Mouse (Mus musculus) bone marrow macrophage, adult 2 months (primary cell): ENCODE results near the gene Nmrk2. TPM values are rescaled to one million over a fixed set of nuclear protein-coding genes. Genes with fewer than 3 reads are reported as not detected.
"Not testable (repeated sequence)": the region's sequence is repeated elsewhere in the genome, so short reads cannot be mapped to it uniquely, and the experiment has no call there.

Experiments
- H3K27ac ChIP-seq: 2 replicates; pipeline ENCODE4 v1.5.1; 2012; ENCODE audit warnings: low read depth, low read length; ENCODE audit not compliant: insufficient read depth
- H3K4me1 ChIP-seq: 2 replicates; pipeline ENCODE4 v1.6.1; 2012; ENCODE audit warnings: low read length; ENCODE audit not compliant: control insufficient read depth, insufficient read depth
- H3K4me3 ChIP-seq: 2 replicates; pipeline ENCODE4 v1.5.1; 2012; ENCODE audit warnings: mild to moderate bottlenecking, low read length, moderate library complexity; ENCODE audit not compliant: insufficient read depth
- CTCF ChIP-seq: IDR thresholded peaks from 2 replicates; pipeline ENCODE4 v1.5.1; 2012; ENCODE audit warnings: low read depth, mild to moderate bottlenecking, low read length, moderate library complexity
- POLR2A ChIP-seq: IDR thresholded peaks from 2 replicates; pipeline ENCODE4 v1.6.1; 2012; ENCODE audit warnings: mild to moderate bottlenecking, low read depth, low read length, borderline replicate concordance
- polyA plus RNA-seq: library from polyadenylated mRNA; stranded (reverse); fragments of >200 nt; gene quantifications from 2 replicates; pipeline ENCODE4 v1.2.4, GENCODE M21; 2012; ENCODE audit not compliant: missing spikeins, insufficient read depth, insufficient read length

Gene Nmrk2
- polyA plus RNA-seq, 1 experiment, result not detected

DNA sequence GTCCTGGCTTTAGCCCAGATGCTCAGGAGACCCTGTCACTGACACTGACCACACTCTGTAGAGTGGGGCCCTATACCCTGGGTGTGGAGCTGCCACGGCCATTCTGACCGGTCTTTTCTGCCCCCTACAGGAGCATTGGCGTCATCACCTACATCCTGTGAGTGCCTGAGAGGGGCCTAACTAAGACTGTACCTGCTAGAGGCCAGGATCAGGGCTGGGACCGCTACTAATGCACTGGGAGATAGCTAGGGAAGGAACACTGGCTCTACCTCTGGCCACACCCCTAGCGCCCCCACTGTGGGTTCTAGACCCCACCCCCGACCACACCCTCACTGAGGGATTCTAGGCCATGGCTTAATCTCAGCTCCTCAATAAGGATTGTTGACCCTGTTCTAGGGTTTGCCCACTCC, 10.9 kb downstream of the Nmrk2 start:
- peaks cover 15% of the 10 kb centered on the region for H3K4me1 ChIP-seq
- peak overlapping the region; percentile 47 for H3K27ac ChIP-seq
- H3K4me3 ChIP-seq, result no peak overlapping the region
- TF ChIP-seq POLR2A (no peak), CTCF (0 out of 2 replicates have a peak, but pooled peaks have one; percentile 10)

- peaks cover 18% of the 10 kb centered on the region for H3K4me1 ChIP-seq
- peak overlapping the region; percentile 47; the same call in 1 of the 2 replicates for H3K27ac ChIP-seq
- TF ChIP-seq CTCF (peak; percentile 35), POLR2A (no peak)
- no peak overlapping the region for H3K4me3 ChIP-seq
These were observed 11.5 kb downstream of the Nmrk2 start for GRCm38 (mm10) chr10:81190236-81190911.

GRCm38 (mm10) chr10:81189821-81190220, 12.0 kb downstream of the Nmrk2 start:
- H3K4me3 ChIP-seq, result no peak overlapping the region
- H3K4me1 ChIP-seq, result peaks cover 22% of the 10 kb centered on the region
- TF ChIP-seq POLR2A, result no peak
- no peak overlapping the region for H3K27ac ChIP-seq

DNA sequence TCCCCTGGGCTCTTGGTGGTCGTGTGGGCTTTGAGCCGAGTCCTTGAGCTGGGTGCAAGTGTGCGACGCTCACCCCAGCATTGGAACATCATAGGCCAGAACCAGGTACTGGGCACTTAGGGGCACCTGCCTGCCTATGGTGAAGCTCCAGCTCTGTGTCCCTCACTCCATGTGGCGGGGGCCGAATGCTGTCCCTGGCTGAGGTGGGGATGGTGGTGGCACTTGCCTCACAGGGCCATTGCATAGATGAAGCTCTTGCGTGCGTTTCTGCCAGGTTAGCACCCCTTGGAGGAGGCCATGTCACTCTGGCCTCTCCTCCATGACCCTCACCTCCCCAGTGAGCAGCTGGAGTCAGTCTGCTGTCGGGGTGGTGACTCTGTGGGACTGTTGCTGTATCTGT, 14.7 kb downstream of the Nmrk2 start:
- H3K4me1 ChIP-seq, result peaks cover 31% of the 10 kb centered on the region
- H3K4me3 ChIP-seq, result no peak overlapping the region
- TF ChIP-seq POLR2A (no peak), CTCF (no peak)
- no peak overlapping the region for H3K27ac ChIP-seq

- Histone ChIP-seq H3K27ac (peak overlapping the region; percentile 74), H3K4me1 (peaks cover 16% of the 10 kb centered on the region), H3K4me3 (no peak overlapping the region)
- TF ChIP-seq POLR2A (no peak), CTCF (no peak)
These were observed 17.1 kb downstream of the Nmrk2 start for GRCm38 (mm10) chr10:81184765-81185164.

GRCm38 (mm10) chr10:81183805-81184204, 18.0 kb downstream of the Nmrk2 start, which contains the start of gene 4930442H23Rik:
TSS of gene 4930442H23Rik (minus strand) at chr10:81183849.
- peak within 1 kb of the TSS; percentile 82 for H3K27ac ChIP-seq
- TF ChIP-seq POLR2A, result no peak
- TF ChIP-seq CTCF, result no peak
- H3K4me3 ChIP-seq, result peak within 1 kb of the TSS; percentile 86
- peaks cover 16% of the 10 kb centered on the region for H3K4me1 ChIP-seq

DNA sequence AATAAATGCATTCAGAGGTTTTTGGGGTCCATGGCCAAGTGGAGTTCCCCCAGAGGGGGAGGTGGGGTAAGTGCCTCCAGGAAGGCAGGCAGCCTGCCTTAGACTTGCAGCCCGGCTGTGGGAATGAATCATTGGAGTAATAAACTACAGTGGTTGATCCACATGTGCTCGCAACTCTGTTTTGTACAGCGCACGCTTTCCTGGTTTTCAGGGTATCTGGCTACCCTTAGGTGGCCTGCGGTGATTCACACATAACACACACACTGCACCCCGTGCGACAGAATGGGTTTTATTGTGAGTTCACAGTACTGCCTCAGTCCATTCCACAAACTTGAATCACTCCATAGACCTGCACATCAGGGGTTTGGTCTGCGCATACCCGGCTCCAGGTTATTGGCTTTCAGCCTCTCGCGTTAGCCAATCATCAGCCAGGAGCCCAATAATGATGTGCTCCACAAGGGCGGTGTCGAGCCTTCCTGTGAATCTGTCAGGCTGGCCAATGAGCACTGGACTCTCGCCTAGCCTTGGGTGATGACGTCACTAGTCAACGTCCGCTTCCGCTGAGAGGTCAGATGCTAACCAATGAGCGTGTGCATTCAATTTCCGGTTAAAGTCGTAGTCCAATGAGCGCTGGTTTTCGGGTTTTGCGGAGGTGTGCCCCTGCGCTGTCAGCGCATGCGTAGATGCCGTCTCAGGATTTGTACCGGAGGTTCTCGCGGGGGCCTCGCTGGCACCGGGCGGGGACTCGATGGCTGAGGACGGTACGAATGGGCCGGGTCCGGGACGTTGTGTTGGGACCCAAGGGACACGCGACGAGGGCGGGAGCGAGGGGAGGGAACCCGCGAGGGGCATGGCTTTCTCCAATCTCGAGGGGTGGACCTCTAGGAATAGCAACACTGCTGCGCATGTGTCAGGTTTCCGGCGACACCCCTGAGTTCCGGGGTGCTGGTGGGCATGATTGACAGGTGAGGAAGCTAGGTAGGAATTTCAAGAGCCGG, 19.2 kb downstream of the Nmrk2 start, which contains the start of gene Dapk3:
Dapk3 (plus strand) TSS at position 670 of the 998 bp plus-strand sequence.
- Histone ChIP-seq H3K4me1 (peaks cover 20% of the 10 kb centered on the region), H3K4me3 (peak within 1 kb of the TSS; percentile 86), H3K27ac (peak within 1 kb of the TSS; percentile 82)
- TF ChIP-seq POLR2A (no peak), CTCF (no peak)

DNA sequence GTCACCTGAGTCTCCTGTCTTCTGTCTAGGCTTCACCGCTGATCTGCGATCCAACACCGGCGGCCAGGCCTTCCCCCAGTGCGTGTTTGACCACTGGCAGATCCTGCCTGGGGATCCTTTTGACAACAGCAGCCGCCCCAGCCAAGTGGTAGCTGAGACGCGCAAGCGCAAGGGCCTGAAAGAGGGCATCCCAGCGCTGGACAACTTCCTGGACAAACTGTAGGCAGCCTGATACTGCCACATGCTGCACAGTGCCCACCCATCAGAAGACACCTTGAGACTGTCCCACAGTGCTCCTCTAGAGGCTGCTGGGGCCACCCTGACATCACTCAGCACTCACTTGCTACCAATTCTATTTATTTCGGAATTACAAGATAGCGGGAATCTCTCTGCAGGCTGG, 20.0 kb downstream of the Nmrk2 start:
- H3K4me3 ChIP-seq, H3K27ac ChIP-seq: not testable (repeated sequence)
- H3K4me1 ChIP-seq, result peaks cover 20% of the 10 kb centered on the region

DNA sequence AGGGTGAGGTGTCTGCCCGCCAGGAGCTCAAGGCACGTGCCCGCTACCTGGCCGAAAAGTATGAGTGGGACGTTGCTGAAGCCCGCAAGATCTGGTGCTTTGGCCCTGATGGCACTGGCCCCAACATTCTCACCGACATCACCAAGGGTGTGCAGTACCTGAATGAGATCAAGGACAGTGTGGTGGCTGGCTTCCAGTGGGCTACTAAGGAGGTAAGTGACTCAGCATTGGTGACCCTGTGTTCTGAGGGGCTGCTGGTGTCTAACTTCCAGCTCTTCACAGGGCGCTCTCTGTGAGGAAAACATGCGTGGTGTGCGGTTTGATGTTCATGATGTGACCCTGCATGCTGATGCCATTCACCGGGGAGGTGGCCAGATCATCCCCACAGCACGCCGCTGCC, 20.9 kb downstream of the Nmrk2 start:
- Histone ChIP-seq H3K4me3 (no peak overlapping the region), H3K4me1 (peaks cover 21% of the 10 kb centered on the region), H3K27ac (no peak overlapping the region)
- TF ChIP-seq POLR2A (no peak), CTCF (no peak)
